Mouse (Mus musculus) CH12.LX (cell line): ENCODE measurements around the gene Exoc3l2. TPM values are rescaled to one million over a fixed set of nuclear protein-coding genes. Genes with fewer than 3 reads are reported as not detected.
A peak's percentile ranks its signal among the peaks of the same experiment; 100 is the strongest.

Experiments used
- DNase-seq: peaks from one replicate; pipeline ENCODE4 v3.0.0-alpha.2; 2013; ENCODE audit errors: extremely low read depth
- H3K27ac ChIP-seq: 2 replicates; pipeline ENCODE4 v1.5.1; 2012; ENCODE audit warnings: low read depth, mild to moderate bottlenecking, control low read depth, moderate library complexity; ENCODE audit not compliant: insufficient read depth
- H3K27me3 ChIP-seq: replicated peaks from 2 replicates; pipeline ENCODE3; 2012; ENCODE audit warnings: inconsistent platforms
- H3K36me3 ChIP-seq, 2 experiments: replicated peaks in 1 of 2; 2 replicates each; pipeline versions ENCODE3 to v1.6.1; 2012; ENCODE audit warnings: inconsistent platforms in 1 of 2, low read length in 1 of 2, mild to moderate bottlenecking in 1 of 2, mixed read lengths in 1 of 2, moderate library complexity in 1 of 2; ENCODE audit not compliant: control insufficient read depth in 1 of 2, insufficient read depth in 1 of 2
- H3K4me1 ChIP-seq, 2 experiments: 2 replicates each; pipeline ENCODE4 v1.6.1; 2012; ENCODE audit warnings: inconsistent platforms in 1 of 2, moderate library complexity in 1 of 2; ENCODE audit not compliant: insufficient read depth in 2 of 2, control insufficient read depth in 1 of 2
- H3K4me2 ChIP-seq: 2 replicates; pipeline ENCODE4 v1.6.1; 2012; ENCODE audit warnings: low read depth, mild to moderate bottlenecking, control low read depth; ENCODE audit not compliant: poor library complexity, insufficient read depth, severe bottlenecking
- H3K4me3 ChIP-seq, 3 experiments: fragments of 150-350 bp in 1 of 3; sonication (generic) in 1 of 3; replicated peaks in 1 of 3; 2 replicates each; pipeline versions ENCODE3 to v1.5.1; 2011 to 2012; ENCODE audit warnings: low read depth in 2 of 3, low read length in 2 of 3, mild to moderate bottlenecking in 2 of 3, moderate library complexity in 2 of 3, control low read depth in 1 of 3, improper control_type of control experiment in 1 of 3, inconsistent platforms in 1 of 3, mixed read lengths in 1 of 3; ENCODE audit not compliant: poor library complexity in 1 of 3
- H3K79me2 ChIP-seq: replicated peaks from 2 replicates; pipeline ENCODE4 v1.6.1; 2012; ENCODE audit warnings: mild to moderate bottlenecking, moderate library complexity; ENCODE audit not compliant: control insufficient read depth, poor library complexity, insufficient read depth, severe bottlenecking; ENCODE audit errors: extremely low read depth
- H3K9ac ChIP-seq: 2 replicates; pipeline ENCODE4 v1.6.1; 2012; ENCODE audit warnings: low read depth, mild to moderate bottlenecking, control low read depth, moderate library complexity; ENCODE audit not compliant: insufficient read depth
- H3K9me3 ChIP-seq: replicated peaks from 2 replicates; pipeline ENCODE3; 2012; ENCODE audit warnings: low read length, inconsistent platforms, mixed read lengths
- BHLHE40 ChIP-seq: IDR thresholded peaks from 2 replicates; pipeline ENCODE4 v1.6.1; 2011; ENCODE audit warnings: mild to moderate bottlenecking, low read depth, low read length, improper control_type of control experiment
- CHD1 ChIP-seq: IDR thresholded peaks from 2 replicates; pipeline ENCODE4 v1.6.1; 2012; ENCODE audit warnings: low read depth, low read length, improper control_type of control experiment, inconsistent platforms
- CHD2 ChIP-seq: IDR thresholded peaks from 2 replicates; pipeline ENCODE4 v1.6.1; 2011; ENCODE audit warnings: low read length, improper control_type of control experiment
- CTCF ChIP-seq, 2 experiments: IDR thresholded peaks in 1 of 2; conservative IDR thresholded peaks in 1 of 2; 2 replicates each; pipeline ENCODE4 v1.5.1; 2011 to 2012; ENCODE audit warnings: low read depth in 2 of 2, low read length in 2 of 2, improper control_type of control experiment in 1 of 2, inconsistent platforms in 1 of 2, mild to moderate bottlenecking in 1 of 2, moderate library complexity in 1 of 2
- E2F4 ChIP-seq: IDR thresholded peaks from 2 replicates; pipeline ENCODE4 v1.6.1; 2011; ENCODE audit warnings: low read depth, low read length, improper control_type of control experiment; ENCODE audit not compliant: insufficient replicate concordance
- ELF1 ChIP-seq: IDR thresholded peaks from 2 replicates; pipeline ENCODE4 v1.6.1; 2014; ENCODE audit warnings: low read depth, mild to moderate bottlenecking, inconsistent platforms, low read length, improper control_type of control experiment
- EP300 ChIP-seq: IDR thresholded peaks from 2 replicates; pipeline ENCODE4 v1.6.1; 2011; ENCODE audit warnings: low read length, improper control_type of control experiment
- ETS1 ChIP-seq: conservative IDR thresholded peaks from 2 replicates; pipeline ENCODE4 v1.6.1; 2012; ENCODE audit warnings: low read depth, mild to moderate bottlenecking, inconsistent platforms, low read length, improper control_type of control experiment, moderate library complexity
- GABPA ChIP-seq: IDR thresholded peaks from 2 replicates; pipeline ENCODE4 v1.6.1; 2012; ENCODE audit warnings: low read depth, low read length, improper control_type of control experiment, inconsistent platforms; ENCODE audit not compliant: insufficient replicate concordance
- HCFC1 ChIP-seq: IDR thresholded peaks from 2 replicates; pipeline ENCODE4 v1.6.1; 2012; ENCODE audit warnings: low read depth, mild to moderate bottlenecking, inconsistent platforms, low read length, improper control_type of control experiment
- IRF4 ChIP-seq: IDR thresholded peaks from 2 replicates; pipeline ENCODE4 v1.6.1; 2014; ENCODE audit warnings: low read depth, mild to moderate bottlenecking, inconsistent platforms, low read length, improper control_type of control experiment
- JUN ChIP-seq: IDR thresholded peaks from 2 replicates; pipeline ENCODE4 v1.6.1; 2011; ENCODE audit warnings: low read depth, mild to moderate bottlenecking, low read length, improper control_type of control experiment, moderate library complexity; ENCODE audit not compliant: insufficient read depth
- JUND ChIP-seq: conservative IDR thresholded peaks from 2 replicates; pipeline ENCODE4 v1.6.1; 2011; ENCODE audit warnings: low read depth, low read length, improper control_type of control experiment
- KAT2A ChIP-seq: IDR thresholded peaks from 2 replicates; pipeline ENCODE4 v1.6.1; 2012; ENCODE audit warnings: low read length, improper control_type of control experiment, inconsistent platforms; ENCODE audit not compliant: insufficient replicate concordance
- MAFK ChIP-seq: IDR thresholded peaks from 2 replicates; pipeline ENCODE4 v1.6.1; 2011; ENCODE audit warnings: low read length, improper control_type of control experiment; ENCODE audit not compliant: insufficient replicate concordance
- MAX ChIP-seq: IDR thresholded peaks from 2 replicates; pipeline ENCODE4 v1.6.1; 2011; ENCODE audit warnings: low read length, improper control_type of control experiment
- MAZ ChIP-seq: IDR thresholded peaks from 2 replicates; pipeline ENCODE4 v1.6.1; 2012; ENCODE audit warnings: low read depth, mild to moderate bottlenecking, inconsistent platforms, low read length, improper control_type of control experiment, moderate library complexity
- MEF2A ChIP-seq: IDR thresholded peaks from 2 replicates; pipeline ENCODE4 v1.6.1; 2014; ENCODE audit warnings: low read depth, mild to moderate bottlenecking, inconsistent platforms, low read length, improper control_type of control experiment, borderline replicate concordance
- MYC ChIP-seq: IDR thresholded peaks from 2 replicates; pipeline ENCODE4 v1.6.1; 2011; ENCODE audit warnings: low read depth, mild to moderate bottlenecking, improper control_type of control experiment, low read length
- NRF1 ChIP-seq: IDR thresholded peaks from 2 replicates; pipeline ENCODE4 v1.6.1; 2014; ENCODE audit warnings: low read depth, mild to moderate bottlenecking, inconsistent platforms, low read length, improper control_type of control experiment, moderate library complexity
- POLR2A ChIP-seq: IDR thresholded peaks from 2 replicates; pipeline ENCODE4 v1.6.1; 2011; ENCODE audit warnings: low read depth, mild to moderate bottlenecking, improper control_type of control experiment, low read length
- POLR2AphosphoS2 ChIP-seq: IDR thresholded peaks from 2 replicates; pipeline ENCODE4 v1.6.1; 2011; ENCODE audit warnings: low read depth, low read length, improper control_type of control experiment
- TBP ChIP-seq: conservative IDR thresholded peaks from 2 replicates; pipeline ENCODE4 v1.6.1; 2011; ENCODE audit warnings: low read depth, low read length, improper control_type of control experiment
- USF1 ChIP-seq: IDR thresholded peaks from 2 replicates; pipeline ENCODE4 v1.6.1; 2014; ENCODE audit warnings: low read depth, mild to moderate bottlenecking, inconsistent platforms, low read length, improper control_type of control experiment
- ZC3H11A ChIP-seq: IDR thresholded peaks from 2 replicates; pipeline ENCODE4 v1.6.1; 2012; ENCODE audit warnings: low read depth, mild to moderate bottlenecking, inconsistent platforms, low read length, improper control_type of control experiment
- ZKSCAN1 ChIP-seq: IDR thresholded peaks from 2 replicates; pipeline ENCODE4 v1.6.1; 2012; ENCODE audit warnings: low read depth, inconsistent platforms, low read length, improper control_type of control experiment, borderline replicate concordance
- ZMIZ1 ChIP-seq: IDR thresholded peaks from 2 replicates; pipeline ENCODE4 v1.6.1; 2012; ENCODE audit warnings: low read depth, mild to moderate bottlenecking, inconsistent platforms, low read length, improper control_type of control experiment
- dilution Hi-C: fragments of 300-500 bp; cut with MboI; formaldehyde crosslinking; loops from 2 replicates; pipeline ENCODE4 v1.14.3; 2020; ENCODE audit warnings: low sequenced_read_pairs; ENCODE audit not compliant: extremely low pct_unique_long_range_greater_than_20kb, extremely low pct_ligation_motif_present
- in situ Hi-C: fragments of 300-500 bp; cut with MboI; formaldehyde crosslinking; loops from 3 replicates; pipeline ENCODE4 v1.14.3; 2019; ENCODE audit warnings: low sequenced_read_pairs, low pct_ligation_motif_present, low pct_unique_long_range_greater_than_20kb, mixed read lengths
- polyA plus RNA-seq: library from polyadenylated mRNA; unstranded; fragments of >175 nt; gene quantifications from 2 replicates; pipeline ENCODE4 v1.2.1, GENCODE M21; 2012; ENCODE audit warnings: low read depth; ENCODE audit not compliant: insufficient read length
- total RNA-seq, 2 experiments: library from RNA; depleted of rRNA; stranded (reverse); fragments of 300-350 nt in 1 of 2; fragments of >200 nt in 1 of 2; gene quantifications; 2 replicates each; pipeline ENCODE4 v1.2.3; 2012 to 2014

Exoc3l2 gene
- total and polyA plus RNA-seq, 3 experiments = 0.08 TPM; not detected in 2

- peaks cover 78 to 96% of the 10 kb centered on the region in 2 experiments for H3K36me3 ChIP-seq
- dilution Hi-C loops (no loop called here), in situ Hi-C loops (no loop called here)
- H3K27ac ChIP-seq = no peak overlapping the region
- no peak overlapping the region for H3K9ac ChIP-seq
- no peak for DNase-seq
- no peak overlapping the region for H3K4me3 ChIP-seq
- no peaks in the 10 kb centered on the region for H3K27me3 ChIP-seq
- no peak overlapping the region for H3K4me2 ChIP-seq
- H3K79me2 ChIP-seq = no peaks in the 10 kb centered on the region
- TF ChIP-seq MEF2A (no peak), NRF1 (no peak), MAFK (no peak), CHD1 (no peak), MYC (no peak), ELF1 (no peak), BHLHE40 (no peak), KAT2A (no peak), POLR2A (no peak), JUN (no peak), MAX (no peak), CHD2 (no peak)
- no peaks in the 10 kb centered on the region for H3K4me1 ChIP-seq
- peaks cover 11% of the 10 kb centered on the region for H3K9me3 ChIP-seq
Measured at GRCm38 (mm10) chr7:19430402-19430801, 32.7 kb upstream of the Exoc3l2 start.

- no peak overlapping the region for H3K4me2 ChIP-seq
- TF ChIP-seq CTCF (conservative IDR thresholded peaks at IDR 0.05 in 1 of 2, IDR thresholded peaks at IDR 0.05 in 1 of 2; ENCODE audit: low read depth in 2 of 2, low read length in 2 of 2) (peak in 1 of 2 experiments; percentile 12; a peak in 1 of 4 replicates), POLR2AphosphoS2 (no peak)
- H3K4me3 ChIP-seq = no peak overlapping the region
- peaks cover 11% of the 10 kb centered on the region for H3K9me3 ChIP-seq
- DNase-seq = no peak
- H3K27ac ChIP-seq = no peak overlapping the region
- H3K36me3 ChIP-seq = peaks cover 80 to 96% of the 10 kb centered on the region in 2 experiments
- dilution Hi-C loops = no loop called here
- in situ Hi-C loops = no loop called here
- no peaks in the 10 kb centered on the region for H3K27me3 ChIP-seq
- no peaks in the 10 kb centered on the region for H3K79me2 ChIP-seq
- H3K9ac ChIP-seq = no peak overlapping the region
- H3K4me1 ChIP-seq = no peaks in the 10 kb centered on the region
Measured at GRCm38 (mm10) chr7:19432475-19432874, 30.7 kb upstream of the Exoc3l2 start.

- peaks cover 65 to 86% of the 10 kb centered on the region in 2 experiments for H3K36me3 ChIP-seq
- dilution Hi-C loops = no loop called here
- no peak for TF ChIP-seq MYC
- TF ChIP-seq E2F4 = no peak
- TF ChIP-seq ETS1 = no peak
- no peak for TF ChIP-seq ZC3H11A
- TF ChIP-seq TBP = no peak
- TF ChIP-seq GABPA = no peak
- no peak for TF ChIP-seq JUND
- TF ChIP-seq POLR2A = no peak
- no peak for TF ChIP-seq IRF4
- TF ChIP-seq ZMIZ1 = no peak
- no peak for TF ChIP-seq NRF1
- TF ChIP-seq MAFK = no peak
- no peak for TF ChIP-seq EP300
- no peak for TF ChIP-seq ELF1
- TF ChIP-seq HCFC1 = no peak
- no peak for TF ChIP-seq ZKSCAN1
- no peak for TF ChIP-seq KAT2A
- TF ChIP-seq MAZ = no peak
- no peak for TF ChIP-seq USF1
Measured at GRCm38 (mm10) chr7:19436276-19436675, 26.9 kb upstream of the Exoc3l2 start.

More at GRCm38 (mm10) chr7:19436276-19436675, 26.9 kb upstream of the Exoc3l2 start:
- H3K4me3 ChIP-seq = no peak overlapping the region
- H3K79me2 ChIP-seq = no peaks in the 10 kb centered on the region
- H3K27me3 ChIP-seq = no peaks in the 10 kb centered on the region
- in situ Hi-C loops = no loop called here
- no peak overlapping the region for H3K9ac ChIP-seq
- H3K4me1 ChIP-seq = peaks cover under 1 to 3% of the 10 kb centered on the region in 2 experiments; a peak in 1 of 4 replicates
- H3K27ac ChIP-seq = no peak overlapping the region
- H3K9me3 ChIP-seq = peaks cover 11% of the 10 kb centered on the region
- H3K4me2 ChIP-seq = no peak overlapping the region
- DNase-seq = no peak
